Mouse (Mus musculus): ENCODE data around the gene Clec2d. TPM values are rescaled to one million over a fixed set of nuclear protein-coding genes. Genes with fewer than 3 reads are reported as not detected.
"Not testable (repeated sequence)": the region's sequence is repeated elsewhere in the genome, so short reads cannot be mapped to it uniquely, and the experiment has no call there.

Gene Clec2d
- polyA plus RNA-seq, 1 experiment from 2014 or later = 0.98 TPM

- Histone ChIP-seq H3K4me3 (ENCODE audit: low read length) (no peak overlapping the region), H3K36me3 (ENCODE audit: control insufficient read depth, insufficient read depth) (peaks cover 26% of the 10 kb centered on the region), H3K9ac (ENCODE audit: low read length) (no peak overlapping the region), H3K27ac (ENCODE audit: low read length) (no peak overlapping the region), H3K27me3 (ENCODE audit: control insufficient read depth, insufficient read depth, low read length) (no peaks in the 10 kb centered on the region), H3K4me1 (ENCODE audit: control insufficient read depth, insufficient read depth, low read length) (peaks cover 8% of the 10 kb centered on the region; the same call in 1 of the 2 replicates), H3K4me2 (ENCODE audit: low read depth, low read length) (no peak overlapping the region), H3K9me3 (replicated peaks; ENCODE audit: control insufficient read depth, low read length) (no peaks in the 10 kb centered on the region)
- 72% methylated on average over 5 of the region's 5 CpGs for WGBS
- no peak for ATAC-seq (replicated peaks; ENCODE audit: extremely low read depth, insufficient read depth, low FRiP score)
These were observed 4.4 kb downstream of the Clec2d start for GRCm38 (mm10) chr6:129184788-129185187.

- no peak for ATAC-seq (replicated peaks; ENCODE audit: extremely low read depth, insufficient read depth, low FRiP score)
- peaks cover 8% of the 10 kb centered on the region; the same call in 1 of the 2 replicates for H3K4me1 ChIP-seq (ENCODE audit: control insufficient read depth, insufficient read depth, low read length)
- H3K27ac ChIP-seq (ENCODE audit: low read length) = no peak overlapping the region
- H3K4me2 ChIP-seq (ENCODE audit: low read depth, low read length) = no peak overlapping the region
- H3K27me3 ChIP-seq (ENCODE audit: control insufficient read depth, insufficient read depth, low read length) = no peaks in the 10 kb centered on the region
- 82% methylated on average over 4 of the region's 4 CpGs for WGBS
- H3K4me3 ChIP-seq (ENCODE audit: low read length) = no peak overlapping the region
- H3K36me3 ChIP-seq (ENCODE audit: control insufficient read depth, insufficient read depth) = peaks cover 26% of the 10 kb centered on the region
- no peak overlapping the region for H3K9ac ChIP-seq (ENCODE audit: low read length)
- no peaks in the 10 kb centered on the region for H3K9me3 ChIP-seq (replicated peaks; ENCODE audit: control insufficient read depth, low read length)
These were observed 5.6 kb downstream of the Clec2d start for GRCm38 (mm10) chr6:129186022-129186421.

- peaks cover 8% of the 10 kb centered on the region; the same call in 1 of the 2 replicates for H3K4me1 ChIP-seq (ENCODE audit: control insufficient read depth, insufficient read depth, low read length)
- H3K4me2 ChIP-seq (ENCODE audit: low read depth, low read length) = no peak overlapping the region
- no peak overlapping the region for H3K4me3 ChIP-seq (ENCODE audit: low read length)
- no peak overlapping the region for H3K9ac ChIP-seq (ENCODE audit: low read length)
- no peaks in the 10 kb centered on the region for H3K27me3 ChIP-seq (ENCODE audit: control insufficient read depth, insufficient read depth, low read length)
- no peaks in the 10 kb centered on the region for H3K9me3 ChIP-seq (replicated peaks; ENCODE audit: control insufficient read depth, low read length)
- H3K36me3 ChIP-seq (ENCODE audit: control insufficient read depth, insufficient read depth) = peaks cover 26% of the 10 kb centered on the region
- 86% methylated on average over 5 of the region's 5 CpGs for WGBS
- H3K27ac ChIP-seq (ENCODE audit: low read length) = no peak overlapping the region
- ATAC-seq (replicated peaks; ENCODE audit: extremely low read depth, insufficient read depth, low FRiP score) = no peak
These were observed 6.2 kb downstream of the Clec2d start for GRCm38 (mm10) chr6:129186457-129187199.

- H3K27ac ChIP-seq (ENCODE audit: low read length) = no peak overlapping the region
- no peaks in the 10 kb centered on the region for H3K9me3 ChIP-seq (replicated peaks; ENCODE audit: control insufficient read depth, low read length)
- ATAC-seq (replicated peaks; ENCODE audit: extremely low read depth, insufficient read depth, low FRiP score) = no peak
- no peak overlapping the region for H3K4me3 ChIP-seq (ENCODE audit: low read length)
- H3K4me1 ChIP-seq (ENCODE audit: control insufficient read depth, insufficient read depth, low read length) = peaks cover 8% of the 10 kb centered on the region; the same call in 1 of the 2 replicates
- H3K9ac ChIP-seq (ENCODE audit: low read length) = no peak overlapping the region
- no peaks in the 10 kb centered on the region for H3K27me3 ChIP-seq (ENCODE audit: control insufficient read depth, insufficient read depth, low read length)
- H3K36me3 ChIP-seq (ENCODE audit: control insufficient read depth, insufficient read depth) = peaks cover 26% of the 10 kb centered on the region
- no peak overlapping the region for H3K4me2 ChIP-seq (ENCODE audit: low read depth, low read length)
These were observed 6.8 kb downstream of the Clec2d start for GRCm38 (mm10) chr6:129187200-129187651.

GRCm38 (mm10) chr6:129187816-129188215 is 7.4 kb downstream of the Clec2d start:
- H3K36me3 ChIP-seq (ENCODE audit: control insufficient read depth, insufficient read depth) = peaks cover 26% of the 10 kb centered on the region
- H3K4me1 ChIP-seq (ENCODE audit: control insufficient read depth, insufficient read depth, low read length); H3K4me2 ChIP-seq (ENCODE audit: low read depth, low read length); H3K4me3 ChIP-seq (ENCODE audit: low read length); H3K27me3 ChIP-seq (ENCODE audit: control insufficient read depth, insufficient read depth, low read length); ATAC-seq (replicated peaks; ENCODE audit: extremely low read depth, insufficient read depth, low FRiP score); H3K9ac ChIP-seq (ENCODE audit: low read length); H3K9me3 ChIP-seq (replicated peaks; ENCODE audit: control insufficient read depth, low read length); H3K27ac ChIP-seq (ENCODE audit: low read length): not testable (repeated sequence)
- 78% methylated on average over 3 of the region's 3 CpGs for WGBS

GRCm38 (mm10) chr6:129193431-129193830 is 13.0 kb downstream of the Clec2d start:
- H3K9ac ChIP-seq (ENCODE audit: low read length) = no peak overlapping the region
- H3K27ac ChIP-seq (ENCODE audit: low read length) = no peak overlapping the region
- WGBS = 81% methylated on average over 2 of the region's 2 CpGs

GRCm38 (mm10) chr6:129200066-129200465 is 19.7 kb downstream of the Clec2d start:
- not testable (repeated sequence) for H3K4me1 ChIP-seq (ENCODE audit: control insufficient read depth, insufficient read depth, low read length); ATAC-seq (replicated peaks; ENCODE audit: extremely low read depth, insufficient read depth, low FRiP score); H3K4me2 ChIP-seq (ENCODE audit: low read depth, low read length); H3K27me3 ChIP-seq (ENCODE audit: control insufficient read depth, insufficient read depth, low read length); H3K4me3 ChIP-seq (ENCODE audit: low read length); H3K36me3 ChIP-seq (ENCODE audit: control insufficient read depth, insufficient read depth); H3K27ac ChIP-seq (ENCODE audit: low read length); H3K9ac ChIP-seq (ENCODE audit: low read length); H3K9me3 ChIP-seq (replicated peaks; ENCODE audit: control insufficient read depth, low read length)

More at GRCm38 (mm10) chr6:129193431-129193830, 13.0 kb downstream of the Clec2d start:
- Histone ChIP-seq H3K4me2 (ENCODE audit: low read depth, low read length) (no peak overlapping the region), H3K9me3 (replicated peaks; ENCODE audit: control insufficient read depth, low read length) (no peaks in the 10 kb centered on the region), H3K4me3 (ENCODE audit: low read length) (no peak overlapping the region), H3K36me3 (ENCODE audit: control insufficient read depth, insufficient read depth) (no peaks in the 10 kb centered on the region), H3K27me3 (ENCODE audit: control insufficient read depth, insufficient read depth, low read length) (no peaks in the 10 kb centered on the region), H3K4me1 (ENCODE audit: control insufficient read depth, insufficient read depth, low read length) (no peaks in the 10 kb centered on the region)
- no peak for ATAC-seq (replicated peaks; ENCODE audit: extremely low read depth, insufficient read depth, low FRiP score)

- no peak overlapping the region for H3K4me2 ChIP-seq (ENCODE audit: low read depth, low read length)
- ATAC-seq (replicated peaks; ENCODE audit: extremely low read depth, insufficient read depth, low FRiP score) = no peak
- no peaks in the 10 kb centered on the region for H3K4me1 ChIP-seq (ENCODE audit: control insufficient read depth, insufficient read depth, low read length)
- H3K4me3 ChIP-seq (ENCODE audit: low read length) = no peak overlapping the region
- H3K9me3 ChIP-seq (replicated peaks; ENCODE audit: control insufficient read depth, low read length) = no peaks in the 10 kb centered on the region
- 77% methylated on average over 1 of the region's 1 CpGs for WGBS
- H3K27ac ChIP-seq (ENCODE audit: low read length) = no peak overlapping the region
- H3K36me3 ChIP-seq (ENCODE audit: control insufficient read depth, insufficient read depth) = no peaks in the 10 kb centered on the region
- H3K9ac ChIP-seq (ENCODE audit: low read length) = no peak overlapping the region
- H3K27me3 ChIP-seq (ENCODE audit: control insufficient read depth, insufficient read depth, low read length) = no peaks in the 10 kb centered on the region
These were observed 21.9 kb downstream of the Clec2d start for GRCm38 (mm10) chr6:129202306-129202705.

- ATAC-seq (replicated peaks; ENCODE audit: extremely low read depth, insufficient read depth, low FRiP score) = no peak
- H3K36me3 ChIP-seq (ENCODE audit: control insufficient read depth, insufficient read depth) = no peaks in the 10 kb centered on the region
- no peak overlapping the region for H3K9ac ChIP-seq (ENCODE audit: low read length)
- no peaks in the 10 kb centered on the region for H3K9me3 ChIP-seq (replicated peaks; ENCODE audit: control insufficient read depth, low read length)
- no peaks in the 10 kb centered on the region for H3K4me1 ChIP-seq (ENCODE audit: control insufficient read depth, insufficient read depth, low read length)
- H3K4me2 ChIP-seq (ENCODE audit: low read depth, low read length) = no peak overlapping the region
- no peak overlapping the region for H3K4me3 ChIP-seq (ENCODE audit: low read length)
- 74% methylated on average over 1 of the region's 1 CpGs for WGBS
- no peak overlapping the region for H3K27ac ChIP-seq (ENCODE audit: low read length)
- no peaks in the 10 kb centered on the region for H3K27me3 ChIP-seq (ENCODE audit: control insufficient read depth, insufficient read depth, low read length)
These were observed 23.9 kb downstream of the Clec2d start for GRCm38 (mm10) chr6:129204342-129204741.

All from heart, embryonic 16.5 days (tissue).